Mouse (Mus musculus) kidney, adult 2 months (tissue): Measurements from ENCODE around the gene Fam180a. TPM values are rescaled to one million over a fixed set of nuclear protein-coding genes. Genes with fewer than 3 reads are reported as not detected.

Experiments used
- DNase-seq: peaks from one replicate; pipeline ENCODE4 v3.0.0; 2021
- H3K27ac ChIP-seq: fragments of 200-500 bp; 2 replicates; pipeline ENCODE4 v1.5.1; 2012; ENCODE audit warnings: low read depth, low read length, control low read depth, inconsistent platforms; ENCODE audit not compliant: insufficient read depth
- H3K27me3 ChIP-seq: fragments of 200-500 bp; replicated peaks from 2 replicates; pipeline ENCODE4 v1.6.1; 2012; ENCODE audit warnings: mild to moderate bottlenecking, moderate library complexity, low read length, inconsistent platforms; ENCODE audit not compliant: control insufficient read depth, insufficient read depth
- H3K36me3 ChIP-seq: fragments of 200-500 bp; 2 replicates; pipeline ENCODE4 v1.6.1; 2012; ENCODE audit warnings: mild to moderate bottlenecking, moderate library complexity, low read length, inconsistent platforms; ENCODE audit not compliant: control insufficient read depth, insufficient read depth
- H3K4me1 ChIP-seq: fragments of 200-500 bp; 2 replicates; pipeline ENCODE4 v1.6.1; 2011; ENCODE audit warnings: low read length; ENCODE audit not compliant: control insufficient read depth, insufficient read depth
- H3K4me3 ChIP-seq: fragments of 200-500 bp; 2 replicates; pipeline ENCODE4 v1.5.1; 2011; ENCODE audit warnings: mild to moderate bottlenecking, low read depth, low read length, control low read depth; ENCODE audit not compliant: insufficient read depth
- CTCF ChIP-seq: fragments of 200-500 bp; conservative IDR thresholded peaks from 2 replicates; pipeline ENCODE4 v1.5.1; 2011; ENCODE audit warnings: low read depth, mild to moderate bottlenecking, control low read depth, low read length, moderate library complexity, mixed read lengths; ENCODE audit not compliant: insufficient read depth, insufficient read length
- POLR2A ChIP-seq: fragments of 200-500 bp; IDR thresholded peaks from one replicate; pipeline ENCODE4 v1.6.1; 2011; ENCODE audit warnings: low read depth, low read length, control low read depth
- WGBS: fragments of 180-500 bp; shearing (Covaris S2); methylation state at CpG from one replicate; pipeline ENCODE4 v1.1.7; 2018; 5-methylcytosine and 5-hydroxymethylcytosine counted together
- polyA plus RNA-seq: library from polyadenylated mRNA; depleted of rRNA; stranded (reverse); fragments of >200 nt; gene quantifications from 2 replicates; pipeline ENCODE4 v1.2.3, GENCODE M21; 2012

The Fam180a gene
- polyA plus RNA-seq, 1 experiment, result 0.39 TPM

GRCm38 (mm10) chr6:35335452-35335851, 9.5 kb upstream of the Fam180a start:
- no peak overlapping the region for H3K4me3 ChIP-seq
- TF ChIP-seq POLR2A, result no peak
- no peak for TF ChIP-seq CTCF
- no peaks in the 10 kb centered on the region for H3K36me3 ChIP-seq
- no peaks in the 10 kb centered on the region for H3K4me1 ChIP-seq
- H3K27me3 ChIP-seq, result no peaks in the 10 kb centered on the region
- WGBS, result 41% methylated on average over 5 of the region's 5 CpGs
- peak; percentile 62 for DNase-seq
- H3K27ac ChIP-seq, result peak overlapping the region; percentile 45; the same call in 1 of the 2 replicates

GRCm38 (mm10) chr6:35334278-35334677, 8.3 kb upstream of the Fam180a start:
- TF ChIP-seq CTCF (peak; percentile 28; the same call in 1 of the 2 replicates), POLR2A (no peak)
- WGBS, result 82% methylated on average over 4 of the region's 4 CpGs
- Histone ChIP-seq H3K4me3 (no peak overlapping the region), H3K27me3 (no peaks in the 10 kb centered on the region), H3K36me3 (no peaks in the 10 kb centered on the region), H3K27ac (no peak overlapping the region), H3K4me1 (no peaks in the 10 kb centered on the region)
- no peak for DNase-seq

GRCm38 (mm10) chr6:35333632-35334031, 7.7 kb upstream of the Fam180a start:
- Histone ChIP-seq H3K36me3 (no peaks in the 10 kb centered on the region), H3K4me1 (no peaks in the 10 kb centered on the region), H3K27me3 (no peaks in the 10 kb centered on the region), H3K27ac (no peak overlapping the region), H3K4me3 (no peak overlapping the region)
- TF ChIP-seq CTCF, result no peak
- no peak for TF ChIP-seq POLR2A
- WGBS, result 80% methylated on average over 3 of the region's 3 CpGs
- no peak for DNase-seq

GRCm38 (mm10) chr6:35330834-35331233, 4.9 kb upstream of the Fam180a start:
- Histone ChIP-seq H3K4me3 (no peak overlapping the region), H3K36me3 (no peaks in the 10 kb centered on the region), H3K27ac (no peak overlapping the region), H3K27me3 (no peaks in the 10 kb centered on the region), H3K4me1 (no peaks in the 10 kb centered on the region)
- 46% methylated on average over 6 of the region's 6 CpGs for WGBS
- peak; percentile 39 for DNase-seq
- TF ChIP-seq POLR2A (no peak), CTCF (no peak)

- WGBS, result 96% methylated on average over 12 of the region's 12 CpGs
- no peaks in the 10 kb centered on the region for H3K4me1 ChIP-seq
- H3K36me3 ChIP-seq, result no peaks in the 10 kb centered on the region
- DNase-seq, result no peak
- TF ChIP-seq POLR2A, result no peak
- TF ChIP-seq CTCF, result no peak
- no peak overlapping the region for H3K27ac ChIP-seq
- H3K4me3 ChIP-seq, result no peak overlapping the region
- H3K27me3 ChIP-seq, result no peaks in the 10 kb centered on the region
These were observed 4.0 kb upstream of the Fam180a start for GRCm38 (mm10) chr6:35329956-35330355.

- H3K27ac ChIP-seq, result no peak overlapping the region
These were observed 1.6 kb downstream of the Fam180a start for GRCm38 (mm10) chr6:35324306-35324705.

GRCm38 (mm10) chr6:35323046-35323445, 2.9 kb downstream of the Fam180a start:
- no peak for DNase-seq
- 52% methylated on average over 1 of the region's 1 CpGs for WGBS
- H3K27me3 ChIP-seq, result no peaks in the 10 kb centered on the region
- no peaks in the 10 kb centered on the region for H3K4me1 ChIP-seq
- H3K27ac ChIP-seq, result no peak overlapping the region
- H3K36me3 ChIP-seq, result no peaks in the 10 kb centered on the region
- no peak for TF ChIP-seq POLR2A
- no peak overlapping the region for H3K4me3 ChIP-seq

More at GRCm38 (mm10) chr6:35324306-35324705, 1.6 kb downstream of the Fam180a start:
- TF ChIP-seq CTCF (no peak), POLR2A (no peak)
- no peaks in the 10 kb centered on the region for H3K36me3 ChIP-seq
- H3K27me3 ChIP-seq, result no peaks in the 10 kb centered on the region
- no peak overlapping the region for H3K4me3 ChIP-seq
- 58% methylated on average over 9 of the region's 9 CpGs for WGBS
- DNase-seq, result peak; percentile 39
- H3K4me1 ChIP-seq, result no peaks in the 10 kb centered on the region

GRCm38 (mm10) chr6:35321105-35321504, 4.8 kb downstream of the Fam180a start:
- peak; percentile 44 for DNase-seq
- WGBS, result 56% methylated on average over 4 of the region's 4 CpGs
- Histone ChIP-seq H3K36me3 (no peaks in the 10 kb centered on the region), H3K27ac (no peak overlapping the region), H3K4me3 (no peak overlapping the region), H3K4me1 (no peaks in the 10 kb centered on the region), H3K27me3 (no peaks in the 10 kb centered on the region)
- no peak for TF ChIP-seq CTCF
- TF ChIP-seq POLR2A, result no peak
